Mouse (Mus musculus): ENCODE measurements around the gene I830077J02Rik. TPM values are rescaled to one million over a fixed set of nuclear protein-coding genes. Genes with fewer than 3 reads are reported as not detected.

The I830077J02Rik gene
- 3.2 and 3.5 TPM in 2 replicates for polyA plus RNA-seq (2015; fragmentation: Nextera tagmentation; extraction: Ambion mirVana)

GRCm38 (mm10) chr3:105932240-105933071 lies at the start of gene I830077J02Rik:
I830077J02Rik (minus strand) TSS chr3:105932664.
- WGBS (ENCODE audit: insufficient replicate concordance): 24% methylated on average over 8 of the region's 8 CpGs
- Histone ChIP-seq H3K9me3 (replicated peaks) (no peaks in the 10 kb centered on the region), H3K9ac (no peak within 1 kb of the TSS), H3K27ac (replicated peaks) (peak within 1 kb of the TSS; percentile 39), H3K4me2 (no peak within 1 kb of the TSS), H3K4me3 (replicated peaks) (peak within 1 kb of the TSS; percentile 16), H3K27me3 (no peaks in the 10 kb centered on the region), H3K4me1 (replicated peaks) (peaks cover 7% of the 10 kb centered on the region; the same call in 1 of the 2 replicates), H3K36me3 (replicated peaks) (0 out of 2 replicates have a peak, but pooled peaks cover 2% of the 10 kb centered on the region)
- peak; percentile 27; the same call in 1 of the 2 replicates for ATAC-seq (ENCODE audit: insufficient read depth)

GRCm38 (mm10) chr3:105974174-105974573 lies 41.7 kb upstream of the I830077J02Rik start:
- peak; percentile 44; the same call in 1 of the 2 replicates for ATAC-seq (ENCODE audit: insufficient read depth)
- Histone ChIP-seq H3K9ac (no peak overlapping the region), H3K4me1 (replicated peaks) (no peaks in the 10 kb centered on the region), H3K4me3 (replicated peaks) (no peak overlapping the region), H3K36me3 (replicated peaks) (peaks cover 10% of the 10 kb centered on the region), H3K27ac (replicated peaks) (no peak overlapping the region), H3K27me3 (no peaks in the 10 kb centered on the region), H3K4me2 (no peak overlapping the region), H3K9me3 (replicated peaks) (no peaks in the 10 kb centered on the region)
- 60% methylated on average over 2 of the region's 2 CpGs for WGBS (ENCODE audit: insufficient replicate concordance)

- Histone ChIP-seq H3K27ac (replicated peaks) (no peak within 1 kb of the TSS), H3K9ac (no peak within 1 kb of the TSS), H3K27me3 (no peaks in the 10 kb centered on the region), H3K4me3 (replicated peaks) (no peak within 1 kb of the TSS), H3K36me3 (replicated peaks) (peaks cover 18% of the 10 kb centered on the region), H3K4me1 (replicated peaks) (no peaks in the 10 kb centered on the region), H3K4me2 (no peak within 1 kb of the TSS), H3K9me3 (replicated peaks) (no peaks in the 10 kb centered on the region)
- no peak for ATAC-seq (ENCODE audit: insufficient read depth)
- WGBS (ENCODE audit: insufficient replicate concordance): 58% methylated on average over 3 of the region's 3 CpGs
Observed at GRCm38 (mm10) chr3:105973411-105973810, 40.9 kb upstream of the I830077J02Rik start, which contains the start of gene Ovgp1. Ovgp1 (plus strand) TSS chr3:105973711.

GRCm38 (mm10) chr3:105971831-105972446 lies 39.5 kb upstream of the I830077J02Rik start:
- Histone ChIP-seq H3K27me3 (no peaks in the 10 kb centered on the region), H3K4me1 (replicated peaks) (no peaks in the 10 kb centered on the region), H3K4me3 (replicated peaks) (no peak overlapping the region), H3K9ac (no peak overlapping the region), H3K9me3 (replicated peaks) (no peaks in the 10 kb centered on the region), H3K36me3 (replicated peaks) (peaks cover 31% of the 10 kb centered on the region), H3K27ac (replicated peaks) (no peak overlapping the region), H3K4me2 (no peak overlapping the region)
- WGBS (ENCODE audit: insufficient replicate concordance): 61% methylated on average over 5 of the region's 5 CpGs
- ATAC-seq (ENCODE audit: insufficient read depth): no peak

DNA sequence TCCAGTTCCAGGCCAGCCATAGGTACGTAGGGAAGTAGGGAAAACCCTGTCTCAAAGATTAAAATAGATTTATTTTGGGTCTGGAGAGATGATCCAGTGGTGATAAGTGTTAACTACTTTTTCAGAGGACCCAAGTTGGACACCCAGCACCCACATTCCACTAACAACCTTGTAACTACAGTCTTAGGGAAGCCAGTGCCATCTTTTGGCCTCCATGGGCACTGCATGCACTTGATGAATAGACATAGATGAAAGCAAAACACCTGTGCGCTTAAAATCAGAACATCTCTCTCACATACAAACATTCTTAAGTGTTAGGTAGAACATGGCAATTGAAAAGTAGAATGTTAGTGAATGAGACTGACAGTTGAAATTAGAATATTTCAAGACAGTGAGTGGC lies 28.2 kb upstream of the I830077J02Rik start:
- no peak for ATAC-seq (ENCODE audit: insufficient read depth)
- no peak overlapping the region for H3K27ac ChIP-seq (replicated peaks)
- 82% methylated on average over 2 of the region's 2 CpGs for WGBS (ENCODE audit: insufficient replicate concordance)
- peak overlapping the region; percentile 91 for H3K4me2 ChIP-seq
- peaks cover 31% of the 10 kb centered on the region for H3K4me1 ChIP-seq (replicated peaks)
- H3K36me3 ChIP-seq (replicated peaks): peaks cover 61% of the 10 kb centered on the region
- H3K9me3 ChIP-seq (replicated peaks): no peaks in the 10 kb centered on the region
- H3K4me3 ChIP-seq (replicated peaks): peak overlapping the region; percentile 76
- no peak overlapping the region for H3K9ac ChIP-seq
- no peaks in the 10 kb centered on the region for H3K27me3 ChIP-seq

- Histone ChIP-seq H3K4me2 (peak within 1 kb of the TSS; percentile 91), H3K36me3 (replicated peaks) (peaks cover 57% of the 10 kb centered on the region), H3K27me3 (no peaks in the 10 kb centered on the region), H3K9ac (peak within 1 kb of the TSS; percentile 84), H3K4me3 (replicated peaks) (peak within 1 kb of the TSS; percentile 76), H3K9me3 (replicated peaks) (no peaks in the 10 kb centered on the region), H3K4me1 (replicated peaks) (peaks cover 31% of the 10 kb centered on the region), H3K27ac (replicated peaks) (peak within 1 kb of the TSS; percentile 91)
- ATAC-seq (ENCODE audit: insufficient read depth): no peak
- WGBS (ENCODE audit: insufficient replicate concordance): 8% methylated on average over 6 of the region's 6 CpGs
Observed at GRCm38 (mm10) chr3:105959999-105960398, 27.5 kb upstream of the I830077J02Rik start, which contains the start of gene Atp5f1. Atp5f1 (minus strand) TSS chr3:105960099.

GRCm38 (mm10) chr3:105959585-105959984 lies 27.1 kb upstream of the I830077J02Rik start:
- Histone ChIP-seq H3K9me3 (replicated peaks) (no peaks in the 10 kb centered on the region), H3K27ac (replicated peaks) (peak overlapping the region; percentile 91), H3K4me3 (replicated peaks) (peak overlapping the region; percentile 76), H3K36me3 (replicated peaks) (peaks cover 57% of the 10 kb centered on the region), H3K4me2 (peak overlapping the region; percentile 91), H3K27me3 (no peaks in the 10 kb centered on the region), H3K9ac (peak overlapping the region; percentile 74), H3K4me1 (replicated peaks) (peaks cover 31% of the 10 kb centered on the region)
- WGBS (ENCODE audit: insufficient replicate concordance): under 1% methylated on average over 26 of the region's 26 CpGs
- peak; percentile 23 for ATAC-seq (ENCODE audit: insufficient read depth)

- ATAC-seq (ENCODE audit: insufficient read depth): peak; percentile 93
- peaks cover 56% of the 10 kb centered on the region for H3K36me3 ChIP-seq (replicated peaks)
- under 1% methylated on average over 52 of the region's 52 CpGs for WGBS (ENCODE audit: insufficient replicate concordance)
- no peaks in the 10 kb centered on the region for H3K9me3 ChIP-seq (replicated peaks)
- no peaks in the 10 kb centered on the region for H3K27me3 ChIP-seq
- peaks cover 31% of the 10 kb centered on the region for H3K4me1 ChIP-seq (replicated peaks)
- peak within 1 kb of the TSS; percentile 91 for H3K27ac ChIP-seq (replicated peaks)
- peak within 1 kb of the TSS; percentile 84 for H3K9ac ChIP-seq
- peak within 1 kb of the TSS; percentile 76 for H3K4me3 ChIP-seq (replicated peaks)
- H3K4me2 ChIP-seq: peak within 1 kb of the TSS; percentile 91
Observed at GRCm38 (mm10) chr3:105958974-105959580, 26.6 kb upstream of the I830077J02Rik start, which contains the start of gene Wdr77. Wdr77 (plus strand) TSS chr3:105959369.

GRCm38 (mm10) chr3:105958204-105958603 lies 25.7 kb upstream of the I830077J02Rik start:
- peak overlapping the region; percentile 91 for H3K27ac ChIP-seq (replicated peaks)
- H3K9ac ChIP-seq: peak overlapping the region; percentile 84
- 40% methylated on average over 5 of the region's 5 CpGs for WGBS (ENCODE audit: insufficient replicate concordance)
- peak overlapping the region; percentile 76 for H3K4me3 ChIP-seq (replicated peaks)
- no peaks in the 10 kb centered on the region for H3K9me3 ChIP-seq (replicated peaks)
- H3K36me3 ChIP-seq (replicated peaks): peaks cover 54% of the 10 kb centered on the region
- no peak for ATAC-seq (ENCODE audit: insufficient read depth)
- H3K27me3 ChIP-seq: no peaks in the 10 kb centered on the region
- peaks cover 31% of the 10 kb centered on the region for H3K4me1 ChIP-seq (replicated peaks)
- H3K4me2 ChIP-seq: peak overlapping the region; percentile 91

DNA sequence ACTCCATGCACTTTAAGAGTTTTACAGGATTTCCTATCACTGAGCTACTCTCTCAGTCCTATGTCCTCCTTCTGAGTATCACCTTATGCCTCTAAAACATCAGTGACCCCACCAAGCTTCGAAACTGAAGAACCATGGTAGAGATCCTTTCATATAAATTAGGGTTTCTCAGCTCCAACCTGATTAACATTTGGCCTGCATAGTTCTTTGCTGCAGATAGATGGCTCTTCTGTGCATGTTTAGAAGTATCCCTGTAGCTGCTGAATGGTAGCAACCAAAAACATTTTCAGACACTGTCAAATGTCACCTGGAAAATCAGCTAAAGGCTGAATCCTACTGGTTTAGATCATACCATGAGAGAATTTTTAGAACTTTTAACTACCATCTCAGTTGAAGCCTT lies 24.8 kb upstream of the I830077J02Rik start:
- H3K4me1 ChIP-seq (replicated peaks): peaks cover 31% of the 10 kb centered on the region
- no peak overlapping the region for H3K27ac ChIP-seq (replicated peaks)
- H3K4me3 ChIP-seq (replicated peaks): 0 out of 2 replicates have a peak overlapping the region, but pooled peaks have one; percentile 76
- H3K9ac ChIP-seq: no peak overlapping the region
- 78% methylated on average over 1 of the region's 1 CpGs for WGBS (ENCODE audit: insufficient replicate concordance)
- peaks cover 54% of the 10 kb centered on the region for H3K36me3 ChIP-seq (replicated peaks)
- H3K27me3 ChIP-seq: no peaks in the 10 kb centered on the region
- no peaks in the 10 kb centered on the region for H3K9me3 ChIP-seq (replicated peaks)
- no peak for ATAC-seq (ENCODE audit: insufficient read depth)
- H3K4me2 ChIP-seq: peak overlapping the region; percentile 91
